Mouse (Mus musculus): ENCODE results near the gene Gm6176. TPM values are rescaled to one million over a fixed set of nuclear protein-coding genes. Genes with fewer than 3 reads are reported as not detected.
"Not testable (repeated sequence)": the region's sequence is repeated elsewhere in the genome, so short reads cannot be mapped to it uniquely, and the experiment has no call there.

Gene Gm6176
- polyA plus RNA-seq (2016; fragmentation: Nextera tagmentation; extraction: Ambion mirVana): not detected in 2 replicates

- not testable (repeated sequence) for H3K27me3 ChIP-seq (ENCODE audit: insufficient read depth, poor library complexity, severe bottlenecking); H3K36me3 ChIP-seq; H3K27ac ChIP-seq; H3K4me1 ChIP-seq; H3K9me3 ChIP-seq; H3K4me3 ChIP-seq; DNase-seq (ENCODE audit: low spot score)
- no CpG with 5 or more reads among the region's 1 CpGs for WGBS
These were observed at the start of gene Gm6176 for GRCm38 (mm10) chr7:22056205-22056604. Gene Gm6176, minus strand, starts transcription at chr7:22056305.

GRCm38 (mm10) chr7:22068757-22069156 is 12.7 kb upstream of the Gm6176 start, which contains the start of gene Vmn1r139:
Gene Vmn1r139, plus strand, starts transcription at chr7:22069057.
- WGBS: no CpG with 5 or more reads among the region's 7 CpGs
- H3K27me3 ChIP-seq (ENCODE audit: insufficient read depth, poor library complexity, severe bottlenecking); H3K9me3 ChIP-seq; H3K36me3 ChIP-seq; H3K4me3 ChIP-seq; H3K4me1 ChIP-seq; H3K27ac ChIP-seq; DNase-seq (ENCODE audit: low spot score): not testable (repeated sequence)

- no CpG with 5 or more reads among the region's 2 CpGs for WGBS
- DNase-seq (ENCODE audit: low spot score); H3K9me3 ChIP-seq; H3K4me3 ChIP-seq; H3K27me3 ChIP-seq (ENCODE audit: insufficient read depth, poor library complexity, severe bottlenecking); H3K4me1 ChIP-seq; H3K27ac ChIP-seq; H3K36me3 ChIP-seq: not testable (repeated sequence)
These were observed 27.3 kb downstream of the Gm6176 start, which contains the start of gene Vmn1r138 for GRCm38 (mm10) chr7:22028797-22029196. Gene Vmn1r138, minus strand, starts transcription at chr7:22028897.

Other genes with a start within 250 kb of the Gm6176 start
- gene Vmn1r135, start 224.0 kb downstream of the Gm6176 start, polyA plus RNA-seq (2016; fragmentation: Nextera tagmentation; extraction: Ambion mirVana): not detected in 2 replicates
- gene Gm5725, start 212.0 kb downstream of the Gm6176 start, polyA plus RNA-seq (2016; fragmentation: Nextera tagmentation; extraction: Ambion mirVana): not detected in 2 replicates
- not detected in 2 replicates for gene Gm5891, start 135.0 kb downstream of the Gm6176 start, polyA plus RNA-seq (2016; fragmentation: Nextera tagmentation; extraction: Ambion mirVana)
- gene Vmn1r137, start 61.7 kb downstream of the Gm6176 start, polyA plus RNA-seq (2016; fragmentation: Nextera tagmentation; extraction: Ambion mirVana): not detected in 2 replicates
- not detected in 2 replicates for gene Vmn1r138, start 27.4 kb downstream of the Gm6176 start, polyA plus RNA-seq (2016; fragmentation: Nextera tagmentation; extraction: Ambion mirVana)
- not detected in 2 replicates for gene Vmn1r139, start 12.8 kb upstream of the Gm6176 start, polyA plus RNA-seq (2016; fragmentation: Nextera tagmentation; extraction: Ambion mirVana)
- gene Gm16451, start 61.9 kb upstream of the Gm6176 start, polyA plus RNA-seq (2016; fragmentation: Nextera tagmentation; extraction: Ambion mirVana): not detected in 2 replicates
- gene Gm10666, start 78.4 kb upstream of the Gm6176 start, polyA plus RNA-seq (2016; fragmentation: Nextera tagmentation; extraction: Ambion mirVana): not detected in 2 replicates
- gene Vmn1r142, start 107.7 kb upstream of the Gm6176 start, polyA plus RNA-seq (2016; fragmentation: Nextera tagmentation; extraction: Ambion mirVana): not detected in 2 replicates
- gene Vmn1r143, start 133.1 kb upstream of the Gm6176 start, polyA plus RNA-seq (2016; fragmentation: Nextera tagmentation; extraction: Ambion mirVana): not detected in 2 replicates
- gene Gm8653, start 145.0 kb upstream of the Gm6176 start, polyA plus RNA-seq (2016; fragmentation: Nextera tagmentation; extraction: Ambion mirVana): not detected in 2 replicates
- gene Gm8453, start 173.2 kb upstream of the Gm6176 start, polyA plus RNA-seq (2016; fragmentation: Nextera tagmentation; extraction: Ambion mirVana): not detected in 2 replicates